Mouse (Mus musculus) liver, embryonic 11.5 days (tissue): ENCODE data around the gene Dclre1b. TPM values are rescaled to one million over a fixed set of nuclear protein-coding genes. Genes with fewer than 3 reads are reported as not detected.

ENCODE experiments used
- ATAC-seq: fragments of 200-750 bp; cut with Nextera tagmentation; replicated peaks from 2 replicates; pipeline ENCODE4 v1.8.0; 2017; ENCODE audit warnings: moderate number of reproducible peaks, mild to moderate bottlenecking, moderate TSS enrichment, moderate library complexity; ENCODE audit not compliant: low FRiP score
- DNase-seq: peaks from one replicate; pipeline ENCODE4 v3.0.0-alpha.2; 2017; ENCODE audit warnings: low spot score
- H3K27ac ChIP-seq: fragments of 300-500 bp; sonication (generic); 2 replicates; pipeline ENCODE4 v1.5.1; 2014; ENCODE audit warnings: mild to moderate bottlenecking, low read depth, low read length, control low read depth
- H3K27me3 ChIP-seq: fragments of 300-500 bp; sonication (generic); replicated peaks from 2 replicates; pipeline ENCODE4 v1.6.1; 2014; ENCODE audit warnings: low read length, mixed read lengths; ENCODE audit not compliant: control insufficient read depth, insufficient read depth
- H3K36me3 ChIP-seq: fragments of 300-500 bp; sonication (generic); 2 replicates; pipeline ENCODE4 v1.6.1; 2014; ENCODE audit warnings: mild to moderate bottlenecking, low read length, moderate library complexity, mixed read lengths; ENCODE audit not compliant: control insufficient read depth, insufficient read depth
- H3K4me1 ChIP-seq: fragments of 300-500 bp; sonication (generic); replicated peaks from 2 replicates; pipeline ENCODE4 v1.6.1; 2014; ENCODE audit warnings: low read length, mixed read lengths; ENCODE audit not compliant: control insufficient read depth, insufficient read depth
- H3K4me2 ChIP-seq: fragments of 300-500 bp; sonication (generic); 2 replicates; pipeline ENCODE4 v1.6.1; 2014; ENCODE audit warnings: mild to moderate bottlenecking, control low read depth, moderate library complexity
- H3K4me3 ChIP-seq: fragments of 300-500 bp; sonication (generic); 2 replicates; pipeline ENCODE4 v1.5.1; 2014; ENCODE audit warnings: low read depth, low read length, control low read depth
- H3K9ac ChIP-seq: fragments of 300-500 bp; sonication (generic); 2 replicates; pipeline ENCODE4 v1.6.1; 2014; ENCODE audit warnings: low read depth, low read length, control low read depth
- H3K9me3 ChIP-seq: fragments of 300-500 bp; sonication (generic); 2 replicates; pipeline ENCODE4 v1.6.1; 2016; ENCODE audit warnings: low read length, inconsistent platforms, mixed read lengths; ENCODE audit not compliant: control insufficient read depth
- WGBS: fragments of 180-500 bp; shearing (Covaris S2); extraction: QIAGEN DNeasy Blood & Tissue Kit; methylation state at CpG from one replicate; pipeline ENCODE4 v1.1.7; 2014; 5-methylcytosine and 5-hydroxymethylcytosine counted together
- polyA plus RNA-seq: library from polyadenylated mRNA; unstranded; fragments of >200 nt; fragmentation: Nextera tagmentation; extraction: Ambion mirVana; gene quantifications from 2 replicates; pipeline ENCODE4 v1.2.1, GENCODE M21; 2014

Gene Dclre1b
- polyA plus RNA-seq, 1 experiment from 2014 or later, result 36.8 TPM

DNA sequence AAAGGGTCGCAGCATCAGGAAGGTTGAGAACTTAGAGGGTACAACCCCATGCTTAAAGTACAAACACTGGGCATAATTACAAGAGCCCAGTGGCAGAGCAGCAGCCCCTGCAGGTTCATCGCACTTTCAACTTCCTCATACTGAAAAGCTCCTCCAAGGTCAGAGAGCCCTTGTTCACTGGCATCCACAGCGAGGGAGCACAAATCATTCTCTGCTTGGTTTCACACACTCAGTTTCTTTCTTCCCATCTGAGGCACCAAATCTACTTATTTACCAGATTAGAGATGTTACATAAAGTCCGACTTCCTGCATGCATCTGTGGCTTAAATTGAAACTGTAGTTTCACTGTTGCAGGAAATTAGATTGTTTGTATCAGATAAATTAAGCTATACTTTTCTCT is 36.4 kb downstream of the Dclre1b start:
- H3K27ac ChIP-seq, result no peak overlapping the region
- no peaks in the 10 kb centered on the region for H3K4me1 ChIP-seq
- H3K27me3 ChIP-seq, result no peaks in the 10 kb centered on the region
- no peak overlapping the region for H3K4me2 ChIP-seq
- 80% methylated on average over 4 of the region's 4 CpGs for WGBS
- peaks cover 21% of the 10 kb centered on the region for H3K36me3 ChIP-seq
- H3K9me3 ChIP-seq, result no peaks in the 10 kb centered on the region
- no peak overlapping the region for H3K4me3 ChIP-seq
- H3K9ac ChIP-seq, result no peak overlapping the region
- DNase-seq (no peak), ATAC-seq (no peak)

DNA sequence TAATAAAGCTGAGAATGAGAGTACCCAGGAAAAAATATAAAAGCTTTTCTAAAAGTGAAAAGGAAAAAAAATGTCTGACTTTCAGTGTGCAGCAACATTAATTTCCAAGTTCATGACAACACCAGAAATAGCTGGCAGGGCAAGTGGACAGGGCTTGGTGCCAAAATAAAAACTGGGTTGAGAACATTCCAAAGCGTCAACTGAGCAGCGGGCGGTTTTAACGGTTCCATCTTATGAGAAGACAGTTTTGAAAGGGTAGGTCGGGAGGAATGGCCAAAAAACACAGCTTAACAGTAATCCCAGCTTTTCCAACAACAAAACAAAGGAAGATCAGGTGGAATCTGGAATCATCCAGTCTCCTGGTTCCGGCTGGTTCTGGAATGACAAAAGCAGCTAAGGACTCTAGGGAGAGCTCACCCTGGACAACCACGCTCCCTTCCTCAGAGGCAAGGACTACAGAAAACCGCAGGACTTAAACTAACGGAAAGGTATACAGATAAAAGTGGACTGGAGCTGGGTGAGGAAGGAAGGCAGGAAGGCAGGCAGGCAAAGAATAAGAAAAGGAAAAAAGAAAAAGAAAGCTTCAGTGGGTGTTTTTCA is 37.6 kb downstream of the Dclre1b start:
- Histone ChIP-seq H3K36me3 (peaks cover 12% of the 10 kb centered on the region), H3K4me3 (no peak overlapping the region), H3K27me3 (no peaks in the 10 kb centered on the region), H3K4me1 (no peaks in the 10 kb centered on the region), H3K9me3 (no peaks in the 10 kb centered on the region), H3K4me2 (no peak overlapping the region), H3K9ac (no peak overlapping the region), H3K27ac (no peak overlapping the region)
- ATAC-seq, result no peak
- 84% methylated on average over 9 of the region's 9 CpGs for WGBS
- DNase-seq, result no peak

DNA sequence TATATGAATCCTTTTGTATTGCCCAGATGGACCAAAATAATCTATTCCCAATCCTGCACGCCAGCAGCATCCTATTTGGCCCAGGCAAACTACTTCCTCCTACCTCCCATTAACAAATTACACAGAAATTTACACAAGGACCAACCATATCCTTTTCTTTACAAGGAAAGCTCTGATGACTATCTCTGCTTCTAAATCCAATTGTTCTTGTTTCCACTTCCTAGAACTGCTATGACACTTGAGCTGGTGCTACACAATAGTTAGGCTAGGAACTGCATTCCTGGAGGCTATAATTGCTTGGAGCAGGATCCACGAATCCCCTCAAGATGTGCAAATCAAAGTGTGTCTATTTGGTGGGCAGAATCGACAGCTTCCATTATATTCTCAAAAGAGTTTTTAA is 42.5 kb downstream of the Dclre1b start:
- no peaks in the 10 kb centered on the region for H3K4me1 ChIP-seq
- no peak overlapping the region for H3K9ac ChIP-seq
- no peak overlapping the region for H3K4me3 ChIP-seq
- H3K27me3 ChIP-seq, result no peaks in the 10 kb centered on the region
- H3K9me3 ChIP-seq, result no peaks in the 10 kb centered on the region
- peaks cover 23% of the 10 kb centered on the region for H3K36me3 ChIP-seq
- WGBS, result 82% methylated on average over 3 of the region's 3 CpGs
- H3K27ac ChIP-seq, result no peak overlapping the region
- no peak for ATAC-seq
- no peak overlapping the region for H3K4me2 ChIP-seq
- no peak for DNase-seq

DNA sequence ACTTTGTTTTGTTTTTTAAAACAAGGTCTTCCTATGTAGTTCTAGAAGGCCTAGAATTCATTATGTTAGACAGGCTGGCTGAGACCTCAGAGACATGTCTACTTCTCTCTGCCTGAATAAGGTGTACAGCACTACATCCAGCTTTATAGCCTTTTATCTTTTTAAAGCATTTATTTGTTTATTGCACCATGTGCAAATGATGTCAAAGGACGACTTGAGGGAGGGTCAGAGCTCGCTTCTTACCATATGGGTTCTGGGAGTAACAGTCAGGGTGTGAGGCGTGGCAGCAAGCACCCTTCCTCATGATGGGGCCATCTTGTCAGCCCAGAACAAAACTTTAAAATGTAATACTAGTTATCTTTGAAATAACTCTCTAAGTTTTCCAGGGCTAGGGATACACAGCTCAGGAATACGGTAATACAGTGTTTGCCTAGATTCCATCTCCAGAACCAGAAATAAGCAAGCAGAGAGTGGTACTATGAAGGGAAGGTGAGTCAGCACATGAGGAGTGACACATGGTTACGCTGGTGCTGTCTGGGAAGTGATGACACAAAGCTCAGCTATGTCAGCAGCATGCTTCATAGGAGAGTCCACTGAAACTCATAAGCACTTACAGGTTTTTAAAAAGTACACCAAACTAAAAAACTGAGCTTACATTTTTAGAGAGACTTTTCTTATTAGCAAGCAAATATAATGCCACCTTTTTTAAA is 49.8 kb downstream of the Dclre1b start:
- Histone ChIP-seq H3K36me3 (peaks cover 35% of the 10 kb centered on the region), H3K4me1 (no peaks in the 10 kb centered on the region; the same call in 1 of the 2 replicates), H3K27ac (no peak overlapping the region), H3K9ac (no peak overlapping the region), H3K4me2 (no peak overlapping the region), H3K27me3 (no peaks in the 10 kb centered on the region), H3K4me3 (no peak overlapping the region), H3K9me3 (no peaks in the 10 kb centered on the region)
- ATAC-seq (no peak), DNase-seq (no peak)
- 79% methylated on average over 5 of the region's 5 CpGs for WGBS

DNA sequence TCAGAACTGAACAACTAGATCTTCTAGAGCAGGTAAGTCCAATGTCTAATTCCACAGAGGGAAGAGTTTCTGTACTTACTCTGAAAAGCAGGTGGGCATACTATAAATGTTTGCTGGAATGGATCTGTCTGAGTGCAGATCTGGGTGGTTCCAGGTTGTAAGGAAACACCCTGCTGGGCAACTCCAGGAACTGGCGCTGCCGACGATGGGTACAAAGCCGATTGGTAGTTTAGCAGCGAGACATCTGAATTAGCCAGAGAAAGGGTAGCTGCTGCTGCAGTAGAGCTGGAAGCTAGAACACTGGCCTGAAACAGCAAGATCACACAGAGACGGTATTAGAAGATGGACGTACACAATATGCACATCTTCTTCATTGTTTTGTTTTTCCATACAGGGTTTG is 50.8 kb downstream of the Dclre1b start:
- no peak overlapping the region for H3K27ac ChIP-seq
- 91% methylated on average over 7 of the region's 7 CpGs for WGBS
- no peaks in the 10 kb centered on the region; the same call in 1 of the 2 replicates for H3K4me1 ChIP-seq
- no peak overlapping the region for H3K9ac ChIP-seq
- no peak overlapping the region for H3K4me3 ChIP-seq
- H3K36me3 ChIP-seq, result peaks cover 36% of the 10 kb centered on the region
- H3K4me2 ChIP-seq, result no peak overlapping the region
- H3K9me3 ChIP-seq, result no peaks in the 10 kb centered on the region
- ATAC-seq (no peak), DNase-seq (no peak)
- H3K27me3 ChIP-seq, result no peaks in the 10 kb centered on the region

DNA sequence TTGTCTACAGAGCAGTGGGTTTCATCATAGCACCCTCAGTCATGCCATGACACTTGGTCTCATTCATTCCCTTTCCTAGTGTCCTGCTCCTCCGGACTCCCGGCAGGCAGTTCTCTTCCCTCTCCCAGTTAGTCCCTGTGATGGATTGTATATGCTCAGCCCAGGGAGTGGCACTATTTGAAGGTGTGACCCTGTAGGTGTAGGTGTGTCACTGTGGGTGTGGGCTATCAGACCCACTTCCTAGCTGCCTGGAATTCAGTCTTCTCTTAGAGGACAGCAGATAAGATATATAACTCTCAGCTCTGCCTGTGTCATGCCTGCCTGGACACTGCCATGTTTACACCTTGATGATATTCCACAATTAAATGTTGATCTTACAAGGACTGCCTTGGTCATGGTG is 52.3 kb downstream of the Dclre1b start:
- Histone ChIP-seq H3K27ac (no peak overlapping the region), H3K4me2 (no peak overlapping the region), H3K9ac (no peak overlapping the region), H3K4me1 (no peaks in the 10 kb centered on the region; the same call in 1 of the 2 replicates), H3K36me3 (peaks cover 34% of the 10 kb centered on the region), H3K27me3 (no peaks in the 10 kb centered on the region), H3K4me3 (no peak overlapping the region), H3K9me3 (no peaks in the 10 kb centered on the region)
- WGBS, result 85% methylated on average over 2 of the region's 2 CpGs
- ATAC-seq (no peak), DNase-seq (no peak)

DNA sequence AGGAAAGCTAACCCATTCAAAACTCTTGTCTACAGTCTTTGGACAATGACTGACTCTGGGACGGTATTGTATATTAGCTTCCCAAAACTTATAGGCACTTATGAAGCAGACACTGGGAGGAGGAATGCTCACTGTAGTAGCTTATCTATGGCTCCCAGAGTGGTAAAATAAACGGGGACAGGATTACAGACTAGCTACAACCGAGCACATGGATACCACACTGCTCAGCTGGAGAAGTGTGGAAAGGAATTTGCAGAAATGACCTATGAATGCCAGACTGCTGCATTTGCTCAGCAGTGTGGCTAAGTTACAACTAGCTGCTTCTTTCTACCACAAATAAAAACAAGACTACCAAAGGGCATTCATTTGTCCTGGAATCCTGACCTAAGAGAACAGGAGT is 53.9 kb downstream of the Dclre1b start:
- Histone ChIP-seq H3K4me2 (no peak overlapping the region), H3K9ac (no peak overlapping the region), H3K4me1 (no peaks in the 10 kb centered on the region; the same call in 1 of the 2 replicates), H3K27ac (no peak overlapping the region), H3K9me3 (no peaks in the 10 kb centered on the region), H3K4me3 (no peak overlapping the region), H3K36me3 (peaks cover 33% of the 10 kb centered on the region), H3K27me3 (no peaks in the 10 kb centered on the region)
- DNase-seq (no peak), ATAC-seq (no peak)
- 42% methylated on average over 3 of the region's 3 CpGs for WGBS

DNA sequence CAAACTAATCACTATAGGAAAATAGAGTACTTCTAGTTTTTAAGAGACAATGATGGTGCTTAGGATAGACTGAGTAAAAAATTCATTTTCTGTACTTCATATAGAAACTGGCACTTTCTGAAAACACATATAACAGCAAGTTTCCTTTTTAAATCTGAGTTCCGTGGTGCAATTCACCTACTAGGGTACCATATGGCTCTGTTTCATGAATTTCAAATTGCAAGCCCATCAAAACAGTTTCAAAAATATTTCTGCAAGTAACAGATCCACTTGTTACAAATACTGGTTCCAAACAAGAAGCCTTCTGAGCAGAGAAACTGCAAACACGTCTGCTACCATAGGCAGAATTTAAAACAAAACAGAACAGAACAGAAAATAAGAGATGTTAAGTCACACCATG is 57.7 kb downstream of the Dclre1b start:
- Histone ChIP-seq H3K9me3 (no peaks in the 10 kb centered on the region), H3K4me1 (no peaks in the 10 kb centered on the region; the same call in 1 of the 2 replicates), H3K4me3 (no peak overlapping the region), H3K27me3 (no peaks in the 10 kb centered on the region), H3K9ac (no peak overlapping the region), H3K36me3 (peaks cover 43% of the 10 kb centered on the region), H3K27ac (no peak overlapping the region), H3K4me2 (no peak overlapping the region)
- no peak for ATAC-seq
- 88% methylated on average over 2 of the region's 2 CpGs for WGBS
- DNase-seq, result no peak
